Mouse (Mus musculus): ENCODE data around the gene Rplp0. TPM values are rescaled to one million over a fixed set of nuclear protein-coding genes. Genes with fewer than 3 reads are reported as not detected.

Gene Rplp0
- polyA plus RNA-seq, 1 experiment from 2014 or later, result 1,000 TPM

GRCm38 (mm10) chr5:115545636-115546035, 13.6 kb upstream of the Rplp0 start:
- H3K27me3 ChIP-seq, result no peaks in the 10 kb centered on the region
- H3K4me2 ChIP-seq (replicated peaks), result no peak overlapping the region
- H3K4me1 ChIP-seq, result peaks cover 17% of the 10 kb centered on the region
- no peak overlapping the region for H3K4me3 ChIP-seq
- whole genome bisulfite sequencing, result 91% methylated on average over 14 of the region's 14 CpGs
- H3K9ac ChIP-seq (replicated peaks), result no peak overlapping the region
- H3K36me3 ChIP-seq, result peaks cover 7% of the 10 kb centered on the region; the same call in 1 of the 2 replicates
- no peak for ATAC-seq (replicated peaks)
- H3K27ac ChIP-seq (replicated peaks), result no peak overlapping the region
- H3K9me3 ChIP-seq, result no peaks in the 10 kb centered on the region

- Histone ChIP-seq H3K36me3 (peaks cover 7% of the 10 kb centered on the region; the same call in 1 of the 2 replicates), H3K4me2 (replicated peaks) (no peak overlapping the region), H3K4me1 (peaks cover 17% of the 10 kb centered on the region), H3K27ac (replicated peaks) (no peak overlapping the region), H3K9ac (replicated peaks) (no peak overlapping the region), H3K27me3 (no peaks in the 10 kb centered on the region), H3K9me3 (no peaks in the 10 kb centered on the region), H3K4me3 (no peak overlapping the region)
- ATAC-seq (replicated peaks), result no peak
- WGBS, result 76% methylated on average over 11 of the region's 11 CpGs
These were observed 12.7 kb upstream of the Rplp0 start for GRCm38 (mm10) chr5:115546536-115546935.

DNA sequence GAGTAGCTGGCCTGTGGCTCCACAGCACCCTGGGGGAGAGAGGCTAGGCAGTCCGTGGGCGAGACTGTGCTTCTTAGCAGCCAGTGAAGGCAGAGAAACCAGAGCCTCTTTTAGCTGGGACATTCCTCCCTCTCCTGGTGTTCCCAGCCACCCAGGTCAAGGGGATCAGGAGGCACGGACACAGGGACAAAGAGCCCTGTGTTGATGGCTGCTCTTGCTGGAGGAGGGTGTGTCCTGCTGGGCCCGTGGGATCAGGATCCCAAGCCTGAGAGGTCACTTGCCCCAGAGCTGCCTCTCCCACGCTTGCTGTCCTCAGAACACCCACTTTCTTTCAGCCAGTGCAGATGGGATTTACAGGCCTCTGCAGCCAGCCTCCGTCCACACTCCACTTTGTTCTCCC, 12.3 kb upstream of the Rplp0 start:
- ATAC-seq (replicated peaks), result no peak
- Histone ChIP-seq H3K9me3 (no peaks in the 10 kb centered on the region), H3K27me3 (no peaks in the 10 kb centered on the region), H3K4me1 (peaks cover 17% of the 10 kb centered on the region), H3K4me2 (replicated peaks) (no peak overlapping the region), H3K27ac (replicated peaks) (no peak overlapping the region), H3K36me3 (peaks cover 8% of the 10 kb centered on the region), H3K9ac (replicated peaks) (no peak overlapping the region), H3K4me3 (no peak overlapping the region)
- 30% methylated on average over 6 of the region's 6 CpGs for WGBS

- Histone ChIP-seq H3K9me3 (no peaks in the 10 kb centered on the region), H3K4me3 (no peak overlapping the region), H3K4me2 (replicated peaks) (no peak overlapping the region), H3K27ac (replicated peaks) (no peak overlapping the region), H3K36me3 (peaks cover 11% of the 10 kb centered on the region), H3K27me3 (no peaks in the 10 kb centered on the region), H3K4me1 (peaks cover 17% of the 10 kb centered on the region), H3K9ac (replicated peaks) (no peak overlapping the region)
- WGBS, result 89% methylated on average over 7 of the region's 7 CpGs
- no peak for ATAC-seq (replicated peaks)
These were observed 11.8 kb upstream of the Rplp0 start for GRCm38 (mm10) chr5:115547421-115547820.

DNA sequence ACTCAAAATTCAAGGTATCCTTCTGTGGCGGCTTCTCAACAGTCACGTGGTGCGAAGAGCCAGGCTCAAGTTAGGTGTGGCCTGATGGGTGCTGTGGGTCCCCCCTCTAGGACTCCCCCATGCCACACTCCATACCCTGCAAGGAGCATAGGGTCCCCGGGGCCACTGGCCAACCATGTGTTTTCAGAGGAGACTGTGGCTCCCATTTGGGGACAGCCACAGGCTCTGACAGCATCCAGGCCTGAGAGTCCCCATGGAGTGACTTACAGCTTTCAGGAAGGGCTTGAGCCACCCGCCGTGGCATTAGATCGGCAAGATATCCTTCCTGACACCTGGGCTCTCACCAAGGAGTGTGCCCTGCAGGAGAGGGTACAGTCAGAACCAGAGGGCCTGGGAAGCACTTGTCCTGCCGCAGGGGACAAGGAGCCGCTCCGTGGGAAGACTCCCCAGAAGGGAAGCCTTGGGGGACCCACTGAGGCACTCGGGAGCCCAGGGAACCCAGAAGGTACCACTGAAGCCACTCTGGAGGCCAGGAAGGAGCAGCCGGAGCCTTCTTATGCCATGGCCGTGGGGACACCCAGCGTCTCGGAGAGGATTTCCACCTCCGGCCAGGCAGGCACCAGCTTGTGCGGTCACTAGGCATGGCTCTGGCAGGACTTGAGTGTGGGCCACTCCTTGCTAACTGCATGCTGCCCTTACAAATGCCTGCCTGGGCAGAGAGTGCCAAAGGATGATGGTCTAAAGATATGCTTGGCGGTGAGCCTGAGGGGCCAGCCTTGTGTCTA, 10.6 kb upstream of the Rplp0 start:
- H3K4me3 ChIP-seq, result no peak overlapping the region
- 91% methylated on average over 18 of the region's 18 CpGs for WGBS
- peaks cover 7% of the 10 kb centered on the region for H3K4me1 ChIP-seq
- no peaks in the 10 kb centered on the region for H3K27me3 ChIP-seq
- peaks cover 11% of the 10 kb centered on the region for H3K36me3 ChIP-seq
- H3K27ac ChIP-seq (replicated peaks), result no peak overlapping the region
- no peak overlapping the region for H3K9ac ChIP-seq (replicated peaks)
- H3K9me3 ChIP-seq, result no peaks in the 10 kb centered on the region
- no peak overlapping the region for H3K4me2 ChIP-seq (replicated peaks)
- ATAC-seq (replicated peaks), result no peak

- H3K27ac ChIP-seq (replicated peaks), result no peak overlapping the region
- no peaks in the 10 kb centered on the region for H3K27me3 ChIP-seq
- no peaks in the 10 kb centered on the region for H3K4me1 ChIP-seq
- ATAC-seq (replicated peaks), result no peak
- H3K4me3 ChIP-seq, result no peak overlapping the region
- no peaks in the 10 kb centered on the region for H3K9me3 ChIP-seq
- H3K4me2 ChIP-seq (replicated peaks), result no peak overlapping the region
- H3K9ac ChIP-seq (replicated peaks), result no peak overlapping the region
- peaks cover 10% of the 10 kb centered on the region for H3K36me3 ChIP-seq
- WGBS, result 76% methylated on average over 11 of the region's 11 CpGs
These were observed 8.7 kb upstream of the Rplp0 start for GRCm38 (mm10) chr5:115550482-115551005.

- Histone ChIP-seq H3K9ac (replicated peaks) (no peak overlapping the region), H3K4me1 (no peaks in the 10 kb centered on the region), H3K27ac (replicated peaks) (no peak overlapping the region), H3K9me3 (no peaks in the 10 kb centered on the region), H3K36me3 (peaks cover 5% of the 10 kb centered on the region; the same call in 1 of the 2 replicates), H3K4me2 (replicated peaks) (no peak overlapping the region), H3K4me3 (no peak overlapping the region), H3K27me3 (no peaks in the 10 kb centered on the region)
- 78% methylated on average over 12 of the region's 12 CpGs for WGBS
- no peak for ATAC-seq (replicated peaks)
These were observed 7.9 kb upstream of the Rplp0 start for GRCm38 (mm10) chr5:115551386-115551785.

DNA sequence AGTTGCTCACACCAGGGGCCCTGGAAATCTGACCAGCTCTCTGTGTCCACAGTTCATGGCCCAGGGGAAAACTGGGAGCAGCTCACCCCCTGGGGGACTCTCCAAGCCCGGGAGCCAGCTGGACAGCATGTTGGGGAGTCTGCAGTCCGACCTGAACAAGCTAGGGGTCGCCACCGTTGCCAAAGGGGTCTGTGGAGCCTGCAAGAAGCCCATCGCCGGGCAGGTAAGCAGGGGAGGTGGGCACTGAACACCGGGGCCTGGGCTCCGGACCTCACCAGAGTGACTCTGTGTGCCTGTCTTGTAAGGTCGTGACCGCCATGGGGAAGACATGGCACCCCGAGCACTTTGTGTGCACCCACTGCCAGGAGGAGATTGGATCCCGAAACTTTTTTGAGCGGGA, 7.5 kb upstream of the Rplp0 start:
- ATAC-seq (replicated peaks), result no peak
- 84% methylated on average over 13 of the region's 13 CpGs for WGBS
- Histone ChIP-seq H3K27me3 (no peaks in the 10 kb centered on the region), H3K9me3 (no peaks in the 10 kb centered on the region), H3K36me3 (peaks cover 5% of the 10 kb centered on the region; the same call in 1 of the 2 replicates), H3K4me2 (replicated peaks) (no peak overlapping the region), H3K27ac (replicated peaks) (no peak overlapping the region), H3K4me1 (no peaks in the 10 kb centered on the region), H3K4me3 (no peak overlapping the region), H3K9ac (replicated peaks) (no peak overlapping the region)

DNA sequence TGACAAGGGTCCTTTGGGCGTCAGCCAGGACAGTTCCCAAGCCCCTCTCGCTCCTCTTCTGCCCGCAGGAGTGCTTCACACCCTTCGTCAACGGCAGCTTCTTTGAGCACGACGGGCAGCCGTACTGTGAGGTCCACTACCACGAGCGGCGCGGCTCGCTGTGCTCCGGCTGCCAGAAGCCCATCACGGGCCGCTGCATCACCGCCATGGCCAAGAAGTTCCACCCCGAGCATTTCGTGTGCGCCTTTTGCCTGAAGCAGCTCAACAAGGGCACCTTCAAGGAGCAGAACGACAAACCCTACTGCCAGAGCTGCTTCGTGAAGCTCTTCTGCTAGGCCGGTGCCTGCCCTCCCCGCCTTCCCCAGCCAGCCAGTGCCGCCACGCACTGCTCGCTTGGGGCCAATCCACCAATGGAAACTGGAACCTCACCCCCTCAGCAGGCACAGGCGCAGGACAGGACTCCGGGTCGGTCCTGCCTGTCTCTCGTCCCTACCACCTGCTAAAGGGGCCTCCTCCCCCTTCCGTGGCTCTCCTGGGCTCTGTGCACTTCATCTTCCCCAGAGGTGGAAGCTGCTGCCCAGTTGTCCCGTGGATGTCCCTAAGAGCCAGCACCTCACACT, 5.4 kb upstream of the Rplp0 start:
- Histone ChIP-seq H3K4me3 (no peak overlapping the region), H3K9me3 (no peaks in the 10 kb centered on the region)

DNA sequence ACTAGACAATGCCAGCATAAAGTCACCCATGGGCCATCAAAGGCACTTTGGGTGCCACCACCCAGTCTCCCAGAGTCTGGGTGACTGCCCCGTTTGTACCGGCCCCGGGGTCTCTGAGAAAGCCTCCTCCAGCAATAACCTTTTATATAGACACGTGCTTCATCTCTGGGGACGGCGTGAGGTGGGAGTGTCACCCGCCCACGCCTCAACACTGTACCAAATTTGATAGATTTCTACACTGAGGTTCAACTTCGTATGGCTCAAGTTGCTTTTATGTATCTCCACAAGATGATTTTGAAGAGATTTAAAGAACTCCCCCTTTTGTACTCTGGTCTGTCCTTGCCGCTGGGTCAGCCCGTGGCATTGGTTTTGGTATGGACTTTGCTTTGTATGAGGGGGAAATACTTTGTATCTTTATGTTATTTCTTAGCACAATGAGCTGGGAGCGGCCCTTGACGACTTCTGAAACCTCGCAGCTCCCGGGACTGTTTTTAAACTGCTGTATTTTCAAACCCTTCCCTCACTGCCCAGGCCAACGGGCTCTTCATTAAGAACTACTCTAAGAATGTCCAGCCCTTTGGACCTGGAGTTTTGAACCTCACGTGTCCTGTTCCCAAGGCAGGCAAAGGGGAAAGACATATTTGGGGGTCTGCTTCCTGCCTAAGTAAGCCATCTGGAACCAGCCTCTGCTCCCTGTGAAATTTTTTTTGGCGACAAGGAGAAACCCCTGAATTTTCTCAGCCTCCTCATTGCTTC, 4.6 kb upstream of the Rplp0 start:
- Histone ChIP-seq H3K9ac (replicated peaks) (no peak overlapping the region), H3K27ac (replicated peaks) (no peak overlapping the region), H3K27me3 (no peaks in the 10 kb centered on the region), H3K4me3 (no peak overlapping the region), H3K36me3 (peaks cover 5% of the 10 kb centered on the region; the same call in 1 of the 2 replicates), H3K9me3 (no peaks in the 10 kb centered on the region), H3K4me1 (no peaks in the 10 kb centered on the region), H3K4me2 (replicated peaks) (no peak overlapping the region)
- ATAC-seq (replicated peaks), result no peak
- 95% methylated on average over 18 of the region's 18 CpGs for WGBS

More for the DNA sequence above, 5.4 kb upstream of the Rplp0 start:
- Histone ChIP-seq H3K27me3 (no peaks in the 10 kb centered on the region), H3K36me3 (peaks cover 5% of the 10 kb centered on the region; the same call in 1 of the 2 replicates), H3K27ac (replicated peaks) (no peak overlapping the region), H3K9ac (replicated peaks) (no peak overlapping the region), H3K4me1 (no peaks in the 10 kb centered on the region), H3K4me2 (replicated peaks) (no peak overlapping the region)
- ATAC-seq (replicated peaks), result no peak
- WGBS, result 86% methylated on average over 33 of the region's 33 CpGs

DNA sequence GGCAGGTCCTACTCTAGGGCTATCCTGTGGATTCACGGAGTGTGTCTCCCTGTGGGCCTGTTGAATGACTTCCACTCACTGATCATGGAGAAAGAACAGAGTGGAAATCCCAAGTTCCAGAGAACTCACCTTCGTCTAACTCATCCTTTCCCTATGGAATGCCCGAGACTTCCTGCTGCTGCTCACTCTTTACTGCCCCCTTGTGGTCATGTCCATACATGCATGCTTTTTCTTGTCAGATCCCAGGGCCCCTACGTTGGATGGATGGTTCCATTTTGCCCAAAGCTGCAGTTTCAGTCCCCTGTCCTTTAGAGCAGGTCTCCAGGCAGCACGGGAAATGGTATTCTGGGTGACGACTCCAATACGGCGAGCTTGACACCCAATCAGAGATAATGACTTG, 3.0 kb upstream of the Rplp0 start:
- no peak overlapping the region for H3K4me2 ChIP-seq (replicated peaks)
- no peaks in the 10 kb centered on the region for H3K9me3 ChIP-seq
- no peak overlapping the region for H3K27ac ChIP-seq (replicated peaks)
- H3K27me3 ChIP-seq, result no peaks in the 10 kb centered on the region
- H3K36me3 ChIP-seq, result peaks cover 8% of the 10 kb centered on the region
- H3K4me1 ChIP-seq, result peaks cover 12% of the 10 kb centered on the region
- ATAC-seq (replicated peaks), result no peak
- WGBS, result 11% methylated on average over 8 of the region's 8 CpGs
- no peak overlapping the region for H3K4me3 ChIP-seq
- no peak overlapping the region for H3K9ac ChIP-seq (replicated peaks)

All from forebrain, embryonic 15.5 days (tissue).